Mouse (Mus musculus): ENCODE measurements around the gene Asb14. TPM values are rescaled to one million over a fixed set of nuclear protein-coding genes. Genes with fewer than 3 reads are reported as not detected.

Gene Asb14
- 0.12 and 0.81 TPM in 2 replicates for polyA plus RNA-seq (2012; rRNA removed)

GRCm38 (mm10) chr14:26894392-26894791 lies at the start of gene Asb14:
Asb14 (plus strand) TSS chr14:26894557.
- TF ChIP-seq POLR2A (IDR thresholded peaks at IDR 0.05; ENCODE audit: low read depth, low read length): no peak
- TF ChIP-seq CTCF (conservative IDR thresholded peaks at IDR 0.05; ENCODE audit: insufficient read depth, insufficient read length, low read depth, low read length): no peak
- no peak within 1 kb of the TSS for H3K27ac ChIP-seq (ENCODE audit: insufficient read depth, low read depth, low read length)
- no peaks in the 10 kb centered on the region for H3K27me3 ChIP-seq (replicated peaks; ENCODE audit: control insufficient read depth, insufficient read depth, low read length)
- WGBS: 88% methylated on average over 4 of the region's 4 CpGs
- no peaks in the 10 kb centered on the region for H3K4me1 ChIP-seq (ENCODE audit: control insufficient read depth, insufficient read depth, low read length)
- no peaks in the 10 kb centered on the region for H3K36me3 ChIP-seq (ENCODE audit: control insufficient read depth, insufficient read depth, low read length)
- no peak for DNase-seq
- H3K4me3 ChIP-seq (ENCODE audit: insufficient read depth, low read depth, low read length): no peak within 1 kb of the TSS

GRCm38 (mm10) chr14:26853053-26853452 lies 41.3 kb upstream of the Asb14 start:
- TF ChIP-seq CTCF (conservative IDR thresholded peaks at IDR 0.05; ENCODE audit: insufficient read depth, insufficient read length, low read depth, low read length): no peak
- TF ChIP-seq POLR2A (IDR thresholded peaks at IDR 0.05; ENCODE audit: low read depth, low read length): no peak
- WGBS: 76% methylated on average over 8 of the region's 8 CpGs
- no peak for DNase-seq
- Histone ChIP-seq H3K4me3 (ENCODE audit: insufficient read depth, low read depth, low read length) (no peak overlapping the region), H3K27me3 (replicated peaks; ENCODE audit: control insufficient read depth, insufficient read depth, low read length) (no peaks in the 10 kb centered on the region), H3K27ac (ENCODE audit: insufficient read depth, low read depth, low read length) (no peak overlapping the region), H3K36me3 (ENCODE audit: control insufficient read depth, insufficient read depth, low read length) (no peaks in the 10 kb centered on the region), H3K4me1 (ENCODE audit: control insufficient read depth, insufficient read depth, low read length) (no peaks in the 10 kb centered on the region; the same call in 1 of the 2 replicates)

- 49% methylated on average over 2 of the region's 2 CpGs for WGBS
- Histone ChIP-seq H3K4me1 (ENCODE audit: control insufficient read depth, insufficient read depth, low read length) (peaks cover 4% of the 10 kb centered on the region; the same call in 1 of the 2 replicates), H3K4me3 (ENCODE audit: insufficient read depth, low read depth, low read length) (no peak overlapping the region), H3K27me3 (replicated peaks; ENCODE audit: control insufficient read depth, insufficient read depth, low read length) (no peaks in the 10 kb centered on the region), H3K36me3 (ENCODE audit: control insufficient read depth, insufficient read depth, low read length) (no peaks in the 10 kb centered on the region), H3K27ac (ENCODE audit: insufficient read depth, low read depth, low read length) (peak overlapping the region; percentile 35; the same call in 1 of the 2 replicates)
- DNase-seq: peak; percentile 59
- no peak for TF ChIP-seq POLR2A (IDR thresholded peaks at IDR 0.05; ENCODE audit: low read depth, low read length)
- TF ChIP-seq CTCF (conservative IDR thresholded peaks at IDR 0.05; ENCODE audit: insufficient read depth, insufficient read length, low read depth, low read length): no peak
Measured at GRCm38 (mm10) chr14:26854066-26854465, 40.3 kb upstream of the Asb14 start.

- H3K27ac ChIP-seq (ENCODE audit: insufficient read depth, low read depth, low read length): 0 out of 2 replicates have a peak overlapping the region, but pooled peaks have one; percentile 26
- WGBS: 43% methylated on average over 2 of the region's 2 CpGs
- no peak for TF ChIP-seq CTCF (conservative IDR thresholded peaks at IDR 0.05; ENCODE audit: insufficient read depth, insufficient read length, low read depth, low read length)
- no peak for TF ChIP-seq POLR2A (IDR thresholded peaks at IDR 0.05; ENCODE audit: low read depth, low read length)
- peaks cover 4% of the 10 kb centered on the region; the same call in 1 of the 2 replicates for H3K4me1 ChIP-seq (ENCODE audit: control insufficient read depth, insufficient read depth, low read length)
- no peaks in the 10 kb centered on the region for H3K36me3 ChIP-seq (ENCODE audit: control insufficient read depth, insufficient read depth, low read length)
- no peak overlapping the region for H3K4me3 ChIP-seq (ENCODE audit: insufficient read depth, low read depth, low read length)
- no peaks in the 10 kb centered on the region for H3K27me3 ChIP-seq (replicated peaks; ENCODE audit: control insufficient read depth, insufficient read depth, low read length)
- DNase-seq: peak; percentile 74
Measured at GRCm38 (mm10) chr14:26858364-26858763, 36.0 kb upstream of the Asb14 start.

GRCm38 (mm10) chr14:26859024-26859423 lies 35.3 kb upstream of the Asb14 start:
- no peak overlapping the region for H3K4me3 ChIP-seq (ENCODE audit: insufficient read depth, low read depth, low read length)
- no peak for DNase-seq
- no peaks in the 10 kb centered on the region for H3K27me3 ChIP-seq (replicated peaks; ENCODE audit: control insufficient read depth, insufficient read depth, low read length)
- TF ChIP-seq POLR2A (IDR thresholded peaks at IDR 0.05; ENCODE audit: low read depth, low read length): no peak
- TF ChIP-seq CTCF (conservative IDR thresholded peaks at IDR 0.05; ENCODE audit: insufficient read depth, insufficient read length, low read depth, low read length): no peak
- WGBS: 65% methylated on average over 3 of the region's 3 CpGs
- H3K4me1 ChIP-seq (ENCODE audit: control insufficient read depth, insufficient read depth, low read length): peaks cover 4% of the 10 kb centered on the region; the same call in 1 of the 2 replicates
- H3K27ac ChIP-seq (ENCODE audit: insufficient read depth, low read depth, low read length): no peak overlapping the region
- no peaks in the 10 kb centered on the region for H3K36me3 ChIP-seq (ENCODE audit: control insufficient read depth, insufficient read depth, low read length)

- peak; percentile 5 for DNase-seq
- Histone ChIP-seq H3K27me3 (replicated peaks; ENCODE audit: control insufficient read depth, insufficient read depth, low read length) (no peaks in the 10 kb centered on the region), H3K4me3 (ENCODE audit: insufficient read depth, low read depth, low read length) (no peak overlapping the region), H3K36me3 (ENCODE audit: control insufficient read depth, insufficient read depth, low read length) (no peaks in the 10 kb centered on the region), H3K4me1 (ENCODE audit: control insufficient read depth, insufficient read depth, low read length) (no peaks in the 10 kb centered on the region), H3K27ac (ENCODE audit: insufficient read depth, low read depth, low read length) (no peak overlapping the region)
- 75% methylated on average over 9 of the region's 9 CpGs for WGBS
- TF ChIP-seq POLR2A (IDR thresholded peaks at IDR 0.05; ENCODE audit: low read depth, low read length): no peak
- TF ChIP-seq CTCF (conservative IDR thresholded peaks at IDR 0.05; ENCODE audit: insufficient read depth, insufficient read length, low read depth, low read length): peak; percentile 38; the same call in 1 of the 2 replicates
Measured at GRCm38 (mm10) chr14:26867356-26867755, 27.0 kb upstream of the Asb14 start.

GRCm38 (mm10) chr14:26868299-26868698 lies 26.1 kb upstream of the Asb14 start:
- no peak overlapping the region for H3K4me3 ChIP-seq (ENCODE audit: insufficient read depth, low read depth, low read length)
- H3K27ac ChIP-seq (ENCODE audit: insufficient read depth, low read depth, low read length): no peak overlapping the region
- TF ChIP-seq POLR2A (IDR thresholded peaks at IDR 0.05; ENCODE audit: low read depth, low read length) (no peak), CTCF (conservative IDR thresholded peaks at IDR 0.05; ENCODE audit: insufficient read depth, insufficient read length, low read depth, low read length) (no peak)
- 75% methylated on average over 5 of the region's 5 CpGs for WGBS
- no peaks in the 10 kb centered on the region for H3K27me3 ChIP-seq (replicated peaks; ENCODE audit: control insufficient read depth, insufficient read depth, low read length)
- no peak for DNase-seq
- no peaks in the 10 kb centered on the region for H3K36me3 ChIP-seq (ENCODE audit: control insufficient read depth, insufficient read depth, low read length)
- H3K4me1 ChIP-seq (ENCODE audit: control insufficient read depth, insufficient read depth, low read length): no peaks in the 10 kb centered on the region

Measured in kidney, adult 2 months (tissue).